Mouse (Mus musculus): ENCODE measurements at regions not wholly inside any gene's neighbourhood (a gene's known extent, or its start where the extent isn't known, plus 50 kb on each side); places are given as distances from the start of the nearest gene placed in this dataset.

DNA sequence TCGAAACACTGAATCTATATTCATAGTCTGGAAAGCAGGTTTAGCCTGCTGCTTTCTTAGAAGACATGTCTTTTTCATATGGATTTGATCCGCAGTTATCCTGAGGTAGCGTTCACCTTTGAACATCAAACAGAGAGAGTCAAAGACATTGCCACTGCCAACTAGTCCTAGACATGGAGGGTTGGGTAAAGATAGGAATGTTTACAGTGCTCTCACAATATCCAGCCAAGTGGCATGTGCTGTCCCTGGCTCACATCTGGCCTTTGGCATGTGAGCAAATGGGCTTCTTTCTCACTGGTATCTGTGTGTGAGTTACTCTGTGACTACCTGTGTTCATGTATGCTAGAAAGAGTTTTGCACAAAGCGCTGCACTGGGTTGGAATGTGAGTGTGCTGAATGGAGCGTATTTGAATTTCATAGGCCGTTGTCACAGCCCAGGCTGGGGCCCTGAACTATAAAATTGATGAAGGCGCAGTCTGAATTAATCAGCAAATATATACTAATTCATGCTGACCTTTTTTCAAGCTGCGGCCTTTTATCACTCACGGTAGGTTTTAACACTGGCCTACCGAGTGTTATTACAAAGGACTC, 280.8 kb downstream of the En1 start:
- no peaks in the 10 kb centered on the region for H3K36me3 ChIP-seq (replicated peaks; ENCODE audit: insufficient read depth, low read length)
- no peak overlapping the region for H3K27ac ChIP-seq (ENCODE audit: low read depth)
- H3K27me3 ChIP-seq (ENCODE audit: insufficient read depth, low read length) = no peaks in the 10 kb centered on the region
- TF ChIP-seq CTCF (IDR thresholded peaks at IDR 0.05; ENCODE audit: low read depth) (no peak), EP300 (IDR thresholded peaks at IDR 0.05; ENCODE audit: low read depth) (no peak)
- WGBS (ENCODE audit: insufficient replicate concordance) = 84% methylated on average over 10 of the region's 10 CpGs
- H3K9ac ChIP-seq (replicated peaks) = no peak overlapping the region
- no peaks in the 10 kb centered on the region; the same call in 1 of the 2 replicates for H3K9me3 ChIP-seq (ENCODE audit: low read length)
- ATAC-seq (no peak), DNase-seq (no peak)
- no peak overlapping the region for H3K4me3 ChIP-seq (ENCODE audit: low read depth, low read length)
- H3K4me2 ChIP-seq (ENCODE audit: low read depth, low read length) = no peak overlapping the region
- no peaks in the 10 kb centered on the region for H3K4me1 ChIP-seq (ENCODE audit: insufficient read depth)

DNA sequence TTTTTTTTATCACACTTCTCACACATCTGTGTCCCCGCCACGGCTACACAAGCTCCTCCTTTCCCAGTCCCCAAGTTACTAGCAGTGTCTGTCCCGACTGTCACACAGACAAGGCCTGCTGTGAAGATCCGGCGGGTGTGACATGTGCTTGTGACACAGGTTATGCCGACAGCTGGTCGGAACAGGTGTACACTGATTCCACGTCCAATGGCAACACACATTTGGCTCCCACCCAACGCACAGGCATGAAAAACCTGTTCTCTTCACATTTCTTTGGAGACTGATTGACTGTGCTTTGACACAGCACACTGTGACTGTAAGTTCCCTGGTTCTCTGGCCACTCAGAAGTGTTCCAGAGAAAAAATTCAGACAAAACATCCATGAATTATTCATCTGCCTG, 281.4 kb downstream of the En1 start:
- DNase-seq (no peak), ATAC-seq (no peak)
- no peaks in the 10 kb centered on the region for H3K27me3 ChIP-seq (ENCODE audit: insufficient read depth, low read length)
- 75% methylated on average over 9 of the region's 9 CpGs for WGBS (ENCODE audit: insufficient replicate concordance)
- TF ChIP-seq EP300 (IDR thresholded peaks at IDR 0.05; ENCODE audit: low read depth) (no peak), CTCF (IDR thresholded peaks at IDR 0.05; ENCODE audit: low read depth) (no peak)
- H3K9me3 ChIP-seq (ENCODE audit: low read length) = no peaks in the 10 kb centered on the region; the same call in 1 of the 2 replicates
- H3K36me3 ChIP-seq (replicated peaks; ENCODE audit: insufficient read depth, low read length) = no peaks in the 10 kb centered on the region
- H3K9ac ChIP-seq (replicated peaks) = no peak overlapping the region
- no peak overlapping the region for H3K4me3 ChIP-seq (ENCODE audit: low read depth, low read length)
- no peak overlapping the region for H3K27ac ChIP-seq (ENCODE audit: low read depth)
- no peaks in the 10 kb centered on the region for H3K4me1 ChIP-seq (ENCODE audit: insufficient read depth)
- H3K4me2 ChIP-seq (ENCODE audit: low read depth, low read length) = no peak overlapping the region

DNA sequence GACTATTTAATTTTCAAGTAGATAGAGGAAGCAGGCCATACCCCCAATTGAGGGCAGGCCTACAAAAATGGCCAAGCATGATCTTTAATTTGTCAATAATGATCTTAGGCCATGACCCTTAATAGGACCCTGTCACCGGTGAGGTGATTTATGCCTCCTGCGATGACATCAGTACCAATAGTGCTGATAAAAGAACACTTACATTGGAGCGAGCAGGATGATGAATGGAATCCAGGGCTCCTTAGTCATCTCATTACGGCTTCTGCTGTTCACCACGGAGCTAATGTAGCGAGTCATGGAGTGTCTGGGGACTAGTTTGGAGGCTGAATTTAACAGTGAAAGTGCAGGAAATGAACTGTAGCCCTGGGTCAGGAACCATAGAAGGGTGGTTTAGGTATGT, 308.6 kb downstream of the En1 start:
- Histone ChIP-seq H3K27me3 (ENCODE audit: insufficient read depth, low read length) (no peaks in the 10 kb centered on the region), H3K9me3 (ENCODE audit: low read length) (no peaks in the 10 kb centered on the region), H3K4me1 (ENCODE audit: insufficient read depth) (no peaks in the 10 kb centered on the region), H3K4me2 (ENCODE audit: low read depth, low read length) (no peak overlapping the region), H3K36me3 (replicated peaks; ENCODE audit: insufficient read depth, low read length) (no peaks in the 10 kb centered on the region), H3K4me3 (ENCODE audit: low read depth, low read length) (no peak overlapping the region), H3K27ac (ENCODE audit: low read depth) (no peak overlapping the region), H3K9ac (replicated peaks) (no peak overlapping the region)
- no peak for DNase-seq
- WGBS (ENCODE audit: insufficient replicate concordance) = 73% methylated on average over 6 of the region's 6 CpGs
- no peak for ATAC-seq
- TF ChIP-seq CTCF (IDR thresholded peaks at IDR 0.05; ENCODE audit: low read depth) (no peak), EP300 (IDR thresholded peaks at IDR 0.05; ENCODE audit: low read depth) (no peak)

DNA sequence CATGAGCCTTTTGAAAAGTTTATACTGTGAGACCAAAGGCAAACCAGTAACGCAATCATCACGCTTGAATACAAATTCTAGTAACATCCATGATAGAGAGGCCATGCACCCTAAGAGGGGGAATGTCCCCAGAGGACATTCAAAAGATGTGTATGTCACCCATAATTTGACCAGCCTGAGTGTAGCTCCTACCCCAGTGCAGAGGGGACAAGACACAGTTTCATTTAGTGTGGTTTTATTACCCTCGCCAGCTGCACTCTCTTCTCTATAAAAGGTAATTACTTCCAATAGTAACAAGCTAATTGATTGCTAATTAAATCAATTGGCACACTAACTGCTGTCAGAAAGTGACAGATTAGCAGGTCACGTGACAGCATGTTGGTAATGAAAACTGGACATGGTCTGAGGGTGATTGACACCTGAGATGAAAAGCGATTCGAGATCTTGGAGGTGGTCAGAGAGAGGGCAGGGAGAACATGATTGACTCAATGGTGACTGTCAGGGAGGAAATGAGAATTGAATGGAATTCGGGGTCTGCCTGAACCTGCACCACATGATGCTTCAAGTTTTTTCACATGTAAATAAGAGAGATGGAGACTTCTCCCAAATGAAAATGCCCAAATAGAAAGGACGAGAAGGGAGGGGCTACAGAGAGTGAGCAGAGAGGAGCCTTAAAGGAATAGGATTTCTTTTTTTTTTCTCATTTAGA, 309.9 kb downstream of the En1 start:
- TF ChIP-seq CTCF (IDR thresholded peaks at IDR 0.05; ENCODE audit: low read depth) (no peak), EP300 (IDR thresholded peaks at IDR 0.05; ENCODE audit: low read depth) (no peak)
- H3K4me3 ChIP-seq (ENCODE audit: low read depth, low read length) = no peak overlapping the region
- no peak for ATAC-seq
- no peak for DNase-seq
- no peak overlapping the region for H3K27ac ChIP-seq (ENCODE audit: low read depth)
- H3K27me3 ChIP-seq (ENCODE audit: insufficient read depth, low read length) = no peaks in the 10 kb centered on the region
- H3K9ac ChIP-seq (replicated peaks) = no peak overlapping the region
- H3K4me1 ChIP-seq (ENCODE audit: insufficient read depth) = no peaks in the 10 kb centered on the region
- H3K9me3 ChIP-seq (ENCODE audit: low read length) = no peaks in the 10 kb centered on the region
- no peak overlapping the region for H3K4me2 ChIP-seq (ENCODE audit: low read depth, low read length)
- H3K36me3 ChIP-seq (replicated peaks; ENCODE audit: insufficient read depth, low read length) = no peaks in the 10 kb centered on the region
- WGBS (ENCODE audit: insufficient replicate concordance) = 68% methylated on average over 8 of the region's 8 CpGs

DNA sequence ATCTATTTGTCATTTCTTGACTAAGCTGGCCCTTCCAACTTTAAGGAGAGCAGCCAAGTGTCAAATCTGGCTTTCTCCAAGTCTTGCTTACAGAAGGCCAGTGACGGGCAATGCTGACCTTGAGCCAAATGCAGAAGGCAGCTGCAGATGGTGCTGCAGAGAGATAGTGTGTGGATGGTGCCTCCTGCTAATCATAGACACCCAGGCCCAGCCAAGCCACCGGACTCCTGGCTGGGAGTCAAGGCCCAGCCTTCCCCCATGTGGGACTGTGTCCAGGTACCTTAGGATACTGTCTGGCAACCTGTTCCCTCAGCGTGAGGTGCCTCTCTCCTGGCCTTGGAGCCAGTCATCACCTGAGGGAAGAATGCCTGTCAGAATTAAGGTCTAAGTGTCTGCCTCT, 319.3 kb downstream of the En1 start:
- no peak overlapping the region for H3K9ac ChIP-seq (replicated peaks)
- H3K27me3 ChIP-seq (ENCODE audit: insufficient read depth, low read length) = no peaks in the 10 kb centered on the region
- no peaks in the 10 kb centered on the region for H3K4me1 ChIP-seq (ENCODE audit: insufficient read depth)
- TF ChIP-seq CTCF (IDR thresholded peaks at IDR 0.05; ENCODE audit: low read depth) = no peak
- TF ChIP-seq EP300 (IDR thresholded peaks at IDR 0.05; ENCODE audit: low read depth) = no peak
- H3K4me2 ChIP-seq (ENCODE audit: low read depth, low read length) = no peak overlapping the region
- 64% methylated on average over 3 of the region's 3 CpGs for WGBS (ENCODE audit: insufficient replicate concordance)
- no peak overlapping the region for H3K4me3 ChIP-seq (ENCODE audit: low read depth, low read length)
- no peak overlapping the region for H3K27ac ChIP-seq (ENCODE audit: low read depth)
- H3K9me3 ChIP-seq (ENCODE audit: low read length) = no peaks in the 10 kb centered on the region
- no peak for ATAC-seq
- no peaks in the 10 kb centered on the region for H3K36me3 ChIP-seq (replicated peaks; ENCODE audit: insufficient read depth, low read length)
- no peak for DNase-seq

DNA sequence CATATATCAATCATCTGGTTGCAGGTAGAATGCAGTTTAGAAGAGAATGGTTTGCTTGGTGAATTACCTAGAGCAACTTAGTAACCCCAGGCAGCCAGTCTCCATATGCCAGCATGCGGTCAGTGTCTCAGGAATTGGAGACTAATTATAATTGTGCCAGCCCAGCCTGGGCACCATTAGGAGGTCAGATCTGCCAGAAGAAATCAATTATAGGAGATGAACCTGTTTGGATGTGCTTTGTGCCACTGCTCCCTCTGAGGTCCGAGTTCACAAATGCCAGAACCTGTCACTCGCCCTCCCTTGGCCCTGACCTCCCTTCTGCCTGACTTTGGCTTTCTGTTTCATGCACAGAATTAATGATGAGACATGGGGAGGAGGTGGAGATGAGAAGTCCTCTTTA, 323.1 kb downstream of the En1 start:
- DNase-seq = no peak
- 74% methylated on average over 3 of the region's 3 CpGs for WGBS (ENCODE audit: insufficient replicate concordance)
- Histone ChIP-seq H3K27ac (ENCODE audit: low read depth) (no peak overlapping the region), H3K36me3 (replicated peaks; ENCODE audit: insufficient read depth, low read length) (no peaks in the 10 kb centered on the region), H3K9ac (replicated peaks) (no peak overlapping the region), H3K27me3 (ENCODE audit: insufficient read depth, low read length) (no peaks in the 10 kb centered on the region), H3K4me1 (ENCODE audit: insufficient read depth) (no peaks in the 10 kb centered on the region), H3K4me3 (ENCODE audit: low read depth, low read length) (no peak overlapping the region), H3K4me2 (ENCODE audit: low read depth, low read length) (no peak overlapping the region), H3K9me3 (ENCODE audit: low read length) (no peaks in the 10 kb centered on the region)
- TF ChIP-seq CTCF (IDR thresholded peaks at IDR 0.05; ENCODE audit: low read depth) = no peak
- TF ChIP-seq EP300 (IDR thresholded peaks at IDR 0.05; ENCODE audit: low read depth) = no peak
- ATAC-seq = no peak
